Mouse (Mus musculus) MEL (cell line): ENCODE results near the gene Olfr984. TPM values are rescaled to one million over a fixed set of nuclear protein-coding genes. Genes with fewer than 3 reads are reported as not detected.

ENCODE experiments used
- DNase-seq: peaks from one replicate; pipeline ENCODE4 v3.0.0; 2011; ENCODE audit warnings: low read depth, low spot score
- H3K27ac ChIP-seq: 2 replicates; pipeline ENCODE4 v1.5.1; 2012; ENCODE audit warnings: low read depth, mild to moderate bottlenecking, control low read depth, low read length, moderate library complexity; ENCODE audit not compliant: control insufficient read depth
- H3K27me3 ChIP-seq, 2 experiments: fragments of 150-350 bp in 1 of 2; sonication (generic) in 1 of 2; 2 replicates each; pipeline ENCODE4 v1.6.1; 2012; ENCODE audit warnings: low read length in 2 of 2, mild to moderate bottlenecking in 2 of 2, improper control_type of control experiment in 1 of 2, moderate library complexity in 1 of 2; ENCODE audit not compliant: insufficient read depth in 2 of 2, control insufficient read depth in 1 of 2
- H3K36me3 ChIP-seq, 2 experiments: 2 replicates each; pipeline ENCODE4 v1.6.1; 2012 to 2014; ENCODE audit warnings: low read length in 2 of 2, improper control_type of control experiment in 1 of 2, inconsistent platforms in 1 of 2, mild to moderate bottlenecking in 1 of 2; ENCODE audit not compliant: insufficient read depth in 2 of 2, control insufficient read depth in 1 of 2
- H3K4me1 ChIP-seq, 2 experiments: fragments of 150-350 bp in 1 of 2; sonication (generic) in 1 of 2; 2 replicates each; pipeline ENCODE4 v1.6.1; 2012; ENCODE audit warnings: low read length in 2 of 2, improper control_type of control experiment in 1 of 2, mild to moderate bottlenecking in 1 of 2; ENCODE audit not compliant: insufficient read depth in 2 of 2, control insufficient read depth in 1 of 2
- H3K4me3 ChIP-seq, 2 experiments: fragments of 150-350 bp in 1 of 2; sonication (generic) in 1 of 2; 2 replicates each; pipeline ENCODE4 v1.5.1; 2012; ENCODE audit warnings: low read depth in 2 of 2, low read length in 2 of 2, mild to moderate bottlenecking in 2 of 2, moderate library complexity in 2 of 2, control low read depth in 1 of 2, improper control_type of control experiment in 1 of 2; ENCODE audit not compliant: control insufficient read depth in 1 of 2, insufficient read depth in 1 of 2
- H3K79me2 ChIP-seq: 2 replicates; pipeline ENCODE4 v1.6.1; 2012; ENCODE audit warnings: mild to moderate bottlenecking, low read length, moderate library complexity; ENCODE audit not compliant: control insufficient read depth, poor library complexity, insufficient read depth
- H3K9ac ChIP-seq: 2 replicates; pipeline ENCODE4 v1.6.1; 2012; ENCODE audit warnings: low read depth, mild to moderate bottlenecking, control low read depth, low read length, moderate library complexity; ENCODE audit not compliant: control insufficient read depth, poor library complexity, severe bottlenecking
- H3K9me3 ChIP-seq: fragments of 150-350 bp; sonication (generic); replicated peaks from 2 replicates; pipeline ENCODE4 v1.6.1; 2012; ENCODE audit warnings: mild to moderate bottlenecking, low read length, improper control_type of control experiment, moderate library complexity; ENCODE audit not compliant: insufficient read depth
- BHLHE40 ChIP-seq: IDR thresholded peaks from 2 replicates; pipeline ENCODE4 v1.6.1; 2012; ENCODE audit warnings: low read depth, mild to moderate bottlenecking, inconsistent platforms, low read length, improper control_type of control experiment, borderline replicate concordance
- CTCF ChIP-seq, 3 experiments: IDR thresholded peaks in 2 of 3; conservative IDR thresholded peaks in 1 of 3; 2 replicates each; pipeline ENCODE4 v1.5.1; 2011 to 2012; ENCODE audit warnings: low read length in 3 of 3, low read depth in 2 of 3, mild to moderate bottlenecking in 2 of 3, improper control_type of control experiment in 1 of 3, inconsistent platforms in 1 of 3, mixed read lengths in 1 of 3, moderate library complexity in 1 of 3; ENCODE audit not compliant: control insufficient read depth in 1 of 3, insufficient read depth in 1 of 3, poor library complexity in 1 of 3, severe bottlenecking in 1 of 3
- E2F4 ChIP-seq: IDR thresholded peaks from 2 replicates; pipeline ENCODE4 v1.6.1; 2011; ENCODE audit warnings: low read depth, low read length, improper control_type of control experiment, borderline replicate concordance
- ETS1 ChIP-seq: IDR thresholded peaks from 2 replicates; pipeline ENCODE4 v1.6.1; 2012; ENCODE audit warnings: low read depth, mild to moderate bottlenecking, inconsistent platforms, low read length, improper control_type of control experiment, moderate library complexity
- GATA1 ChIP-seq: IDR thresholded peaks from 2 replicates; pipeline ENCODE4 v1.6.1; 2011; ENCODE audit warnings: low read depth, low read length, improper control_type of control experiment
- JUND ChIP-seq: IDR thresholded peaks from 2 replicates; pipeline ENCODE4 v1.6.1; 2011; ENCODE audit warnings: low read depth, mild to moderate bottlenecking, improper control_type of control experiment, low read length
- KAT2A ChIP-seq: conservative IDR thresholded peaks from 2 replicates; pipeline ENCODE4 v1.6.1; 2012; ENCODE audit warnings: low read depth, low read length, improper control_type of control experiment, inconsistent platforms
- MAFK ChIP-seq: IDR thresholded peaks from 2 replicates; pipeline ENCODE4 v1.6.1; 2011; ENCODE audit warnings: low read depth, mild to moderate bottlenecking, low read length, improper control_type of control experiment, borderline replicate concordance
- MAX ChIP-seq: IDR thresholded peaks from 2 replicates; pipeline ENCODE4 v1.6.1; 2011; ENCODE audit warnings: low read length, improper control_type of control experiment
- MYB ChIP-seq: IDR thresholded peaks from 2 replicates; pipeline ENCODE4 v1.6.1; 2011; ENCODE audit warnings: mild to moderate bottlenecking, low read depth, low read length, improper control_type of control experiment
- NELFE ChIP-seq: IDR thresholded peaks from 2 replicates; pipeline ENCODE4 v1.6.1; 2011; ENCODE audit warnings: low read depth, low read length, improper control_type of control experiment
- NRF1 ChIP-seq: IDR thresholded peaks from 2 replicates; pipeline ENCODE4 v1.6.1; 2014; ENCODE audit warnings: low read depth, mild to moderate bottlenecking, inconsistent platforms, low read length, improper control_type of control experiment, moderate library complexity; ENCODE audit not compliant: poor library complexity, insufficient read depth, severe bottlenecking
- POLR2A ChIP-seq, 2 experiments: IDR thresholded peaks; 2 replicates each; pipeline ENCODE4 v1.6.1; 2011 to 2012; ENCODE audit warnings: low read length in 2 of 2, mild to moderate bottlenecking in 2 of 2, control low read depth in 1 of 2, improper control_type of control experiment in 1 of 2, low read depth in 1 of 2, moderate library complexity in 1 of 2; ENCODE audit not compliant: control insufficient read depth in 1 of 2, insufficient read depth in 1 of 2, poor library complexity in 1 of 2
- POLR2AphosphoS5 ChIP-seq: IDR thresholded peaks from 2 replicates; pipeline ENCODE4 v1.6.1; 2012; ENCODE audit warnings: low read depth, borderline replicate concordance, mild to moderate bottlenecking, inconsistent platforms, low read length, moderate library complexity, mixed read lengths
- SIN3A ChIP-seq: IDR thresholded peaks from 2 replicates; pipeline ENCODE4 v1.6.1; 2012; ENCODE audit warnings: low read length, improper control_type of control experiment, inconsistent platforms
- SMC3 ChIP-seq: IDR thresholded peaks from 2 replicates; pipeline ENCODE4 v1.6.1; 2011; ENCODE audit warnings: low read depth, low read length, improper control_type of control experiment
- TAL1 ChIP-seq: IDR thresholded peaks from 2 replicates; pipeline ENCODE4 v1.6.1; 2012; ENCODE audit warnings: mild to moderate bottlenecking, inconsistent platforms, low read length, moderate library complexity, mixed read lengths
- TBP ChIP-seq: IDR thresholded peaks from 2 replicates; pipeline ENCODE4 v1.8.0; 2011; ENCODE audit warnings: low read depth, low read length, improper control_type of control experiment
- USF1 ChIP-seq: IDR thresholded peaks from 2 replicates; pipeline ENCODE4 v1.6.1; 2014; ENCODE audit warnings: low read depth, mild to moderate bottlenecking, inconsistent platforms, low read length, improper control_type of control experiment, moderate library complexity
- USF2 ChIP-seq, 2 experiments: IDR thresholded peaks; 2 replicates each; pipeline ENCODE4 v1.6.1; 2011 to 2012; ENCODE audit warnings: improper control_type of control experiment in 2 of 2, low read length in 2 of 2, borderline replicate concordance in 1 of 2, inconsistent platforms in 1 of 2, low read depth in 1 of 2, mild to moderate bottlenecking in 1 of 2; ENCODE audit not compliant: insufficient read depth in 1 of 2
- ZC3H11A ChIP-seq: IDR thresholded peaks from 2 replicates; pipeline ENCODE4 v1.6.1; 2012; ENCODE audit warnings: low read depth, mild to moderate bottlenecking, inconsistent platforms, low read length, improper control_type of control experiment
- ZKSCAN1 ChIP-seq: IDR thresholded peaks from 2 replicates; pipeline ENCODE4 v1.6.1; 2012; ENCODE audit warnings: low read depth, mild to moderate bottlenecking, inconsistent platforms, low read length, improper control_type of control experiment, moderate library complexity
- polyA plus RNA-seq, 2 experiments: library from polyadenylated mRNA; stranded (reverse) in 1 of 2; unstranded in 1 of 2; fragments of >175 nt in 1 of 2; fragments of >200 nt in 1 of 2; gene quantifications; 2 replicates each; pipeline versions ENCODE4 v1.2.1 to v1.2.4; 2012; ENCODE audit warnings: low replicate concordance in 2 of 2, low read depth in 1 of 2; ENCODE audit not compliant: insufficient read length in 2 of 2, insufficient read depth in 1 of 2, missing spikeins in 1 of 2
- total RNA-seq: library from RNA; depleted of rRNA; stranded (reverse); fragments of 300-350 nt; gene quantifications from 2 replicates; pipeline ENCODE4 v1.2.3, GENCODE M21; 2012

Gene Olfr984
- total and polyA plus RNA-seq, 3 experiments: not detected

GRCm38 (mm10) chr9:40136987-40137688 lies 23.1 kb upstream of the Olfr984 start:
- H3K36me3 ChIP-seq: no peaks in the 10 kb centered on the region
- no peak overlapping the region for H3K9ac ChIP-seq
- H3K27me3 ChIP-seq: no peaks in the 10 kb centered on the region
- no peaks in the 10 kb centered on the region for H3K79me2 ChIP-seq
- H3K4me1 ChIP-seq: no peaks in the 10 kb centered on the region
- no peaks in the 10 kb centered on the region for H3K9me3 ChIP-seq
- TF ChIP-seq CTCF (IDR thresholded peaks at IDR 0.05 in 2 of 3, conservative IDR thresholded peaks at IDR 0.05 in 1 of 3; ENCODE audit: control insufficient read depth in 1 of 3, insufficient read depth in 1 of 3, low read depth in 2 of 3, low read length in 3 of 3, poor library complexity in 1 of 3, severe bottlenecking in 1 of 3): no peak
- no peak for TF ChIP-seq KAT2A
- no peak for TF ChIP-seq USF2 (IDR thresholded peaks at IDR 0.05; ENCODE audit: borderline replicate concordance in 1 of 2, insufficient read depth in 1 of 2, low read depth in 1 of 2, low read length in 2 of 2)
- no peak for TF ChIP-seq GATA1
- no peak for TF ChIP-seq BHLHE40
- no peak for TF ChIP-seq TAL1
- no peak for TF ChIP-seq POLR2A (IDR thresholded peaks at IDR 0.05; ENCODE audit: control insufficient read depth in 1 of 2, insufficient read depth in 1 of 2, low read depth in 1 of 2, low read length in 2 of 2, poor library complexity in 1 of 2)
- no peak for TF ChIP-seq NELFE
- TF ChIP-seq POLR2AphosphoS5: no peak
- no peak for TF ChIP-seq SMC3
- TF ChIP-seq NRF1: no peak
- TF ChIP-seq ZC3H11A: no peak
- TF ChIP-seq ETS1: no peak
- TF ChIP-seq E2F4: no peak
- TF ChIP-seq MAFK: no peak
- no peak for TF ChIP-seq ZKSCAN1
- TF ChIP-seq USF1: no peak
- TF ChIP-seq SIN3A: no peak
- no peak for TF ChIP-seq MAX
- TF ChIP-seq, all 39 proteins: peak for 0
- Histone ChIP-seq H3K4me3 (no peak overlapping the region), H3K27ac (no peak overlapping the region)
- peak; percentile 2 for DNase-seq

GRCm38 (mm10) chr9:40130556-40130955 lies 16.6 kb upstream of the Olfr984 start:
- Histone ChIP-seq H3K27ac (no peak overlapping the region), H3K4me3 (no peak overlapping the region), H3K79me2 (no peaks in the 10 kb centered on the region), H3K9me3 (no peaks in the 10 kb centered on the region), H3K36me3 (no peaks in the 10 kb centered on the region), H3K27me3 (no peaks in the 10 kb centered on the region), H3K9ac (no peak overlapping the region), H3K4me1 (no peaks in the 10 kb centered on the region)
- TF ChIP-seq MAX: no peak
- no peak for TF ChIP-seq E2F4
- TF ChIP-seq NELFE: no peak
- TF ChIP-seq JUND: no peak
- TF ChIP-seq ZC3H11A: no peak
- no peak for TF ChIP-seq USF2 (IDR thresholded peaks at IDR 0.05; ENCODE audit: borderline replicate concordance in 1 of 2, insufficient read depth in 1 of 2, low read depth in 1 of 2, low read length in 2 of 2)
- no peak for TF ChIP-seq TBP
- no peak for TF ChIP-seq MYB
- no peak for DNase-seq
